Mouse (Mus musculus) midbrain, postnatal 0 days (tissue): ENCODE results near the gene Sgcb. TPM values are rescaled to one million over a fixed set of nuclear protein-coding genes. Genes with fewer than 3 reads are reported as not detected.

ENCODE experiments used
- ATAC-seq: fragments of 200-750 bp; cut with Nextera tagmentation; 2 replicates; pipeline ENCODE4 v1.8.0; 2017; ENCODE audit warnings: moderate number of reproducible peaks, mild to moderate bottlenecking, moderate TSS enrichment, moderate library complexity; ENCODE audit not compliant: low FRiP score
- DNase-seq: peaks from one replicate; pipeline ENCODE4 v3.0.0-alpha.2; 2015; ENCODE audit warnings: low spot score
- H3K27ac ChIP-seq: fragments of 300-500 bp; sonication (generic); 2 replicates; pipeline ENCODE4 v1.5.1; 2014; ENCODE audit warnings: low read depth, mild to moderate bottlenecking, low read length, mixed read lengths
- H3K27me3 ChIP-seq: fragments of 300-500 bp; sonication (generic); 2 replicates; pipeline ENCODE4 v1.6.1; 2014; ENCODE audit warnings: low read length, control low read depth, mixed read lengths; ENCODE audit not compliant: insufficient read depth
- H3K36me3 ChIP-seq: fragments of 300-500 bp; sonication (generic); 2 replicates; pipeline ENCODE4 v1.6.1; 2014; ENCODE audit warnings: low read length, control low read depth, mixed read lengths; ENCODE audit not compliant: insufficient read depth
- H3K4me1 ChIP-seq: fragments of 300-500 bp; sonication (generic); 2 replicates; pipeline ENCODE4 v1.6.1; 2014; ENCODE audit warnings: mild to moderate bottlenecking, control low read depth, antibody characterized with exemption, low read length, mixed read lengths; ENCODE audit not compliant: insufficient read depth
- H3K4me2 ChIP-seq: fragments of 300-500 bp; sonication (generic); 2 replicates; pipeline ENCODE4 v1.6.1; 2014; ENCODE audit warnings: low read depth, mild to moderate bottlenecking, low read length, mixed read lengths; ENCODE audit not compliant: poor library complexity, severe bottlenecking
- H3K4me3 ChIP-seq: fragments of 300-500 bp; sonication (generic); 2 replicates; pipeline ENCODE4 v1.5.1; 2014; ENCODE audit warnings: low read depth, mild to moderate bottlenecking, low read length, moderate library complexity
- H3K9ac ChIP-seq: fragments of 300-500 bp; sonication (generic); replicated peaks from 2 replicates; pipeline ENCODE4 v1.6.1; 2014; ENCODE audit warnings: mild to moderate bottlenecking, low read length, moderate library complexity, mixed read lengths; ENCODE audit not compliant: poor library complexity, severe bottlenecking
- H3K9me3 ChIP-seq: fragments of 300-500 bp; sonication (generic); 2 replicates; pipeline ENCODE4 v1.6.1; 2016; ENCODE audit warnings: low read length, control low read depth
- CTCF ChIP-seq: IDR thresholded peaks from 2 replicates; pipeline ENCODE4 v1.5.1; 2016; ENCODE audit warnings: antibody characterized with exemption, mild to moderate bottlenecking
- WGBS: fragments of 180-500 bp; shearing (Covaris S2); extraction: QIAGEN DNeasy Blood & Tissue Kit; methylation state at CpG from one replicate; pipeline ENCODE4 v1.1.7; 2014; 5-methylcytosine and 5-hydroxymethylcytosine counted together
- polyA plus RNA-seq: library from polyadenylated mRNA; unstranded; fragments of >200 nt; fragmentation: Nextera tagmentation; extraction: Ambion mirVana; gene quantifications from 2 replicates; pipeline ENCODE4 v1.2.1, GENCODE M21; 2015
- total RNA-seq: library from RNA; depleted of rRNA; stranded (reverse); fragments of >200 nt; gene quantifications from 2 replicates; pipeline ENCODE4 v1.2.3, GENCODE M21; 2014

Sgcb gene
- total and polyA plus RNA-seq, 2 experiments from 2014 or later: 24.7 to 49.7 TPM

GRCm38 (mm10) chr5:73688576-73688975, 41.0 kb upstream of the Sgcb start:
- no peak for ATAC-seq
- no peaks in the 10 kb centered on the region for H3K36me3 ChIP-seq
- H3K4me1 ChIP-seq: no peaks in the 10 kb centered on the region
- H3K9me3 ChIP-seq: no peaks in the 10 kb centered on the region
- 0 out of 2 replicates have a peak overlapping the region, but pooled peaks have one; percentile 12 for H3K27ac ChIP-seq
- no peak overlapping the region for H3K4me3 ChIP-seq
- H3K4me2 ChIP-seq: no peak overlapping the region
- H3K27me3 ChIP-seq: no peaks in the 10 kb centered on the region
- no peak for DNase-seq
- 85% methylated on average over 1 of the region's 1 CpGs for WGBS
- H3K9ac ChIP-seq: no peak overlapping the region
- TF ChIP-seq CTCF: no peak

- H3K9me3 ChIP-seq: no peaks in the 10 kb centered on the region
- no peaks in the 10 kb centered on the region for H3K36me3 ChIP-seq
- H3K27me3 ChIP-seq: no peaks in the 10 kb centered on the region
- no peaks in the 10 kb centered on the region for H3K4me1 ChIP-seq
- H3K9ac ChIP-seq: no peak overlapping the region
- no peak overlapping the region for H3K27ac ChIP-seq
- peak; percentile 85 for DNase-seq
- ATAC-seq: no peak
- peak; percentile 84 for TF ChIP-seq CTCF
- no peak overlapping the region for H3K4me2 ChIP-seq
- H3K4me3 ChIP-seq: no peak overlapping the region
- 22% methylated on average over 4 of the region's 4 CpGs for WGBS
Measured at GRCm38 (mm10) chr5:73686149-73686548, 38.6 kb upstream of the Sgcb start.

- Histone ChIP-seq H3K27me3 (no peaks in the 10 kb centered on the region), H3K36me3 (no peaks in the 10 kb centered on the region), H3K4me1 (no peaks in the 10 kb centered on the region), H3K27ac (no peak overlapping the region), H3K4me3 (no peak overlapping the region), H3K4me2 (no peak overlapping the region), H3K9me3 (no peaks in the 10 kb centered on the region), H3K9ac (no peak overlapping the region)
- peak; percentile 34 for DNase-seq
- ATAC-seq: no peak
- peak; percentile 67 for TF ChIP-seq CTCF
- WGBS: 62% methylated on average over 9 of the region's 9 CpGs
Measured at GRCm38 (mm10) chr5:73683706-73684409, 36.3 kb upstream of the Sgcb start.

GRCm38 (mm10) chr5:73683221-73683620, 35.6 kb upstream of the Sgcb start:
- WGBS: 86% methylated on average over 6 of the region's 6 CpGs
- Histone ChIP-seq H3K4me1 (no peaks in the 10 kb centered on the region), H3K4me2 (no peak overlapping the region), H3K9me3 (no peaks in the 10 kb centered on the region), H3K9ac (no peak overlapping the region), H3K4me3 (no peak overlapping the region), H3K27me3 (no peaks in the 10 kb centered on the region), H3K27ac (no peak overlapping the region), H3K36me3 (no peaks in the 10 kb centered on the region)
- ATAC-seq (no peak), DNase-seq (no peak)
- TF ChIP-seq CTCF: no peak

GRCm38 (mm10) chr5:73676626-73677025, 29.0 kb upstream of the Sgcb start:
- DNase-seq (peak; percentile 8), ATAC-seq (no peak)
- H3K27ac ChIP-seq: no peak overlapping the region
- no peak overlapping the region for H3K4me2 ChIP-seq
- no peaks in the 10 kb centered on the region for H3K4me1 ChIP-seq
- H3K27me3 ChIP-seq: no peaks in the 10 kb centered on the region
- no peaks in the 10 kb centered on the region for H3K36me3 ChIP-seq
- no peak for TF ChIP-seq CTCF
- H3K9ac ChIP-seq: no peak overlapping the region
- H3K9me3 ChIP-seq: no peaks in the 10 kb centered on the region
- 59% methylated on average over 13 of the region's 13 CpGs for WGBS
- H3K4me3 ChIP-seq: no peak overlapping the region

GRCm38 (mm10) chr5:73675604-73676003, 28.0 kb upstream of the Sgcb start:
- H3K9ac ChIP-seq: no peak overlapping the region
- 84% methylated on average over 3 of the region's 3 CpGs for WGBS
- H3K4me2 ChIP-seq: no peak overlapping the region
- no peaks in the 10 kb centered on the region for H3K36me3 ChIP-seq
- H3K4me3 ChIP-seq: no peak overlapping the region
- no peaks in the 10 kb centered on the region for H3K9me3 ChIP-seq
- no peak overlapping the region for H3K27ac ChIP-seq
- H3K27me3 ChIP-seq: no peaks in the 10 kb centered on the region
- no peaks in the 10 kb centered on the region for H3K4me1 ChIP-seq
- ATAC-seq (no peak), DNase-seq (no peak)
- no peak for TF ChIP-seq CTCF
